Mouse (Mus musculus) kidney, embryonic 16.5 days (tissue): ENCODE measurements around the gene Col3a1. TPM values are rescaled to one million over a fixed set of nuclear protein-coding genes. Genes with fewer than 3 reads are reported as not detected.
A peak's percentile ranks its signal among the peaks of the same experiment; 100 is the strongest.

Experiments used
- ATAC-seq: fragments of 200-750 bp; cut with Nextera tagmentation; 2 replicates; pipeline ENCODE4 v1.8.0; 2017; ENCODE audit warnings: moderate TSS enrichment; ENCODE audit not compliant: low FRiP score, low TSS enrichment
- H3K27ac ChIP-seq: fragments of 300-500 bp; sonication (generic); 2 replicates; pipeline ENCODE4 v1.5.1; 2014; ENCODE audit warnings: low read length
- H3K27me3 ChIP-seq: fragments of 300-500 bp; sonication (generic); 2 replicates; pipeline ENCODE4 v1.6.1; 2014; ENCODE audit warnings: low read length, control low read depth, mixed read lengths; ENCODE audit not compliant: insufficient read depth
- H3K36me3 ChIP-seq: fragments of 300-500 bp; sonication (generic); 2 replicates; pipeline ENCODE4 v1.6.1; 2014; ENCODE audit warnings: low read length, control low read depth, mixed read lengths; ENCODE audit not compliant: insufficient read depth
- H3K4me1 ChIP-seq: fragments of 300-500 bp; sonication (generic); 2 replicates; pipeline ENCODE4 v1.6.1; 2014; ENCODE audit warnings: low read length, control low read depth, mixed read lengths; ENCODE audit not compliant: insufficient read depth
- H3K4me2 ChIP-seq: fragments of 300-500 bp; sonication (generic); replicated peaks from 2 replicates; pipeline ENCODE4 v1.6.1; 2014; ENCODE audit warnings: low read depth, low read length
- H3K4me3 ChIP-seq: fragments of 300-500 bp; sonication (generic); 2 replicates; pipeline ENCODE4 v1.5.1; 2014; ENCODE audit warnings: mild to moderate bottlenecking, low read length
- H3K9ac ChIP-seq: fragments of 300-500 bp; sonication (generic); replicated peaks from 2 replicates; pipeline ENCODE4 v1.6.1; 2014; ENCODE audit warnings: low read length
- H3K9me3 ChIP-seq: fragments of 300-500 bp; sonication (generic); 2 replicates; pipeline ENCODE4 v1.6.1; 2016; ENCODE audit warnings: low read length, control low read depth
- WGBS: fragments of 180-500 bp; shearing (Covaris S2); extraction: QIAGEN DNeasy Blood & Tissue Kit; methylation state at CpG from one replicate; pipeline ENCODE4 v1.1.7; 2014; 5-methylcytosine and 5-hydroxymethylcytosine counted together
- polyA plus RNA-seq: library from polyadenylated mRNA; unstranded; fragments of >200 nt; fragmentation: Nextera tagmentation; extraction: Ambion mirVana; gene quantifications from 2 replicates; pipeline ENCODE4 v1.2.1, GENCODE M21; 2015

Gene Col3a1
- polyA plus RNA-seq, result 1,118 and 1,232 TPM in 2 replicates

GRCm38 (mm10) chr1:45311388-45311787 lies at the start of gene Col3a1:
Gene Col3a1 (plus strand): TSS chr1:45311538.
- H3K27ac ChIP-seq, result peak within 1 kb of the TSS; percentile 90
- H3K4me2 ChIP-seq, result 0 out of 2 replicates have a peak within 1 kb of the TSS, but pooled peaks have one; percentile 16
- WGBS, result 25% methylated on average over 4 of the region's 4 CpGs
- peak within 1 kb of the TSS; percentile 68 for H3K9ac ChIP-seq
- H3K27me3 ChIP-seq, result no peaks in the 10 kb centered on the region
- 0 out of 2 replicates have a peak, but pooled peaks cover 2% of the 10 kb centered on the region for H3K36me3 ChIP-seq
- ATAC-seq, result peak; percentile 88
- H3K9me3 ChIP-seq, result no peaks in the 10 kb centered on the region
- peak within 1 kb of the TSS; percentile 53 for H3K4me3 ChIP-seq
- no peaks in the 10 kb centered on the region for H3K4me1 ChIP-seq

GRCm38 (mm10) chr1:45269421-45269820 lies 41.9 kb upstream of the Col3a1 start:
- Histone ChIP-seq H3K27me3 (no peaks in the 10 kb centered on the region), H3K36me3 (no peaks in the 10 kb centered on the region), H3K4me1 (no peaks in the 10 kb centered on the region), H3K9me3 (no peaks in the 10 kb centered on the region), H3K27ac (no peak overlapping the region), H3K4me2 (no peak overlapping the region), H3K4me3 (no peak overlapping the region), H3K9ac (no peak overlapping the region)
- ATAC-seq, result no peak

GRCm38 (mm10) chr1:45276006-45276539 lies 35.3 kb upstream of the Col3a1 start:
- no peaks in the 10 kb centered on the region for H3K27me3 ChIP-seq
- no peak for ATAC-seq
- no peaks in the 10 kb centered on the region for H3K9me3 ChIP-seq
- WGBS, result 41% methylated on average over 2 of the region's 2 CpGs
- H3K4me3 ChIP-seq, result no peak overlapping the region
- H3K4me1 ChIP-seq, result no peaks in the 10 kb centered on the region
- H3K36me3 ChIP-seq, result no peaks in the 10 kb centered on the region
- no peak overlapping the region for H3K27ac ChIP-seq
- no peak overlapping the region for H3K4me2 ChIP-seq
- no peak overlapping the region for H3K9ac ChIP-seq

- H3K4me3 ChIP-seq, result no peak overlapping the region
- H3K36me3 ChIP-seq, result no peaks in the 10 kb centered on the region
- no peaks in the 10 kb centered on the region for H3K27me3 ChIP-seq
- H3K9ac ChIP-seq, result no peak overlapping the region
- no peak overlapping the region for H3K27ac ChIP-seq
- H3K4me1 ChIP-seq, result no peaks in the 10 kb centered on the region
- 91% methylated on average over 1 of the region's 1 CpGs for WGBS
- H3K9me3 ChIP-seq, result no peaks in the 10 kb centered on the region
- ATAC-seq, result no peak
- H3K4me2 ChIP-seq, result no peak overlapping the region
Observed at GRCm38 (mm10) chr1:45287954-45288353, 23.4 kb upstream of the Col3a1 start.

GRCm38 (mm10) chr1:45290037-45290436 lies 21.3 kb upstream of the Col3a1 start:
- 73% methylated on average over 4 of the region's 4 CpGs for WGBS
- H3K9me3 ChIP-seq, result no peaks in the 10 kb centered on the region
- ATAC-seq, result no peak
- H3K4me2 ChIP-seq, result no peak overlapping the region
- no peaks in the 10 kb centered on the region for H3K4me1 ChIP-seq
- no peaks in the 10 kb centered on the region for H3K36me3 ChIP-seq
- no peak overlapping the region for H3K27ac ChIP-seq
- H3K27me3 ChIP-seq, result no peaks in the 10 kb centered on the region
- H3K4me3 ChIP-seq, result no peak overlapping the region
- no peak overlapping the region for H3K9ac ChIP-seq

GRCm38 (mm10) chr1:45299394-45300119 lies 11.8 kb upstream of the Col3a1 start:
- Histone ChIP-seq H3K27ac (peak overlapping the region; percentile 68; the same call in 1 of the 2 replicates), H3K36me3 (no peaks in the 10 kb centered on the region), H3K9me3 (no peaks in the 10 kb centered on the region), H3K4me2 (no peak overlapping the region), H3K27me3 (no peaks in the 10 kb centered on the region), H3K4me1 (no peaks in the 10 kb centered on the region), H3K4me3 (no peak overlapping the region), H3K9ac (no peak overlapping the region)
- ATAC-seq, result no peak
- 54% methylated on average over 3 of the region's 3 CpGs for WGBS

- no peaks in the 10 kb centered on the region for H3K4me1 ChIP-seq
- no peaks in the 10 kb centered on the region for H3K9me3 ChIP-seq
- ATAC-seq, result no peak
- no peak overlapping the region for H3K4me3 ChIP-seq
- 67% methylated on average over 1 of the region's 1 CpGs for WGBS
- no peak overlapping the region for H3K9ac ChIP-seq
- no peaks in the 10 kb centered on the region for H3K36me3 ChIP-seq
- no peak overlapping the region for H3K4me2 ChIP-seq
- no peaks in the 10 kb centered on the region for H3K27me3 ChIP-seq
- H3K27ac ChIP-seq, result no peak overlapping the region
Observed at GRCm38 (mm10) chr1:45304273-45304672, 7.1 kb upstream of the Col3a1 start.

GRCm38 (mm10) chr1:45309015-45309414 lies 2.3 kb upstream of the Col3a1 start:
- no peak for ATAC-seq
- H3K36me3 ChIP-seq, result no peaks in the 10 kb centered on the region
- no peak overlapping the region for H3K9ac ChIP-seq
- H3K4me2 ChIP-seq, result no peak overlapping the region
- no peaks in the 10 kb centered on the region for H3K4me1 ChIP-seq
- H3K9me3 ChIP-seq, result no peaks in the 10 kb centered on the region
- no peak overlapping the region for H3K4me3 ChIP-seq
- no peaks in the 10 kb centered on the region for H3K27me3 ChIP-seq
- H3K27ac ChIP-seq, result no peak overlapping the region
- 66% methylated on average over 2 of the region's 2 CpGs for WGBS

- H3K4me1 ChIP-seq, result no peaks in the 10 kb centered on the region
- no peaks in the 10 kb centered on the region for H3K9me3 ChIP-seq
- 0 out of 2 replicates have a peak, but pooled peaks cover 2% of the 10 kb centered on the region for H3K36me3 ChIP-seq
- H3K4me3 ChIP-seq, result peak overlapping the region; percentile 53
- no peak for ATAC-seq
- no peak overlapping the region for H3K4me2 ChIP-seq
- H3K27ac ChIP-seq, result peak overlapping the region; percentile 90
- peak overlapping the region; percentile 68 for H3K9ac ChIP-seq
- no peaks in the 10 kb centered on the region for H3K27me3 ChIP-seq
Observed at GRCm38 (mm10) chr1:45311962-45312361, 624 bp downstream of the Col3a1 start.

GRCm38 (mm10) chr1:45312870-45313269 lies 1.5 kb downstream of the Col3a1 start:
- H3K27ac ChIP-seq, result peak overlapping the region; percentile 58; the same call in 1 of the 2 replicates
- H3K9me3 ChIP-seq, result no peaks in the 10 kb centered on the region
- H3K4me2 ChIP-seq, result 0 out of 2 replicates have a peak overlapping the region, but pooled peaks have one; percentile 26
- peak; percentile 50; the same call in 1 of the 2 replicates for ATAC-seq
- H3K36me3 ChIP-seq, result 0 out of 2 replicates have a peak, but pooled peaks cover 2% of the 10 kb centered on the region
- no peaks in the 10 kb centered on the region for H3K27me3 ChIP-seq
- H3K9ac ChIP-seq, result no peak overlapping the region
- H3K4me3 ChIP-seq, result peak overlapping the region; percentile 40
- H3K4me1 ChIP-seq, result no peaks in the 10 kb centered on the region
